Mouse (Mus musculus): ENCODE measurements around the gene Gm49510.
A peak's percentile ranks its signal among the peaks of the same experiment; 100 is the strongest.

The Gm49510 gene

GRCm38 (mm10) chr15:78948152-78948725, 48.8 kb downstream of the Gm49510 start:
- DNase-seq: no peak

GRCm38 (mm10) chr15:78948883-78949282, 49.4 kb downstream of the Gm49510 start:
- no peak for DNase-seq

- DNase-seq: no peak
Observed at GRCm38 (mm10) chr15:78955663-78956062, 56.2 kb downstream of the Gm49510 start.

- DNase-seq: peak; percentile 16 to 30
Observed at GRCm38 (mm10) chr15:78956351-78956750, 56.9 kb downstream of the Gm49510 start.

- no peak for DNase-seq
Observed at GRCm38 (mm10) chr15:78957021-78957420, 57.6 kb downstream of the Gm49510 start.

GRCm38 (mm10) chr15:78959537-78959936, 60.1 kb downstream of the Gm49510 start:
- no peak for DNase-seq

GRCm38 (mm10) chr15:78960088-78960487, 60.6 kb downstream of the Gm49510 start:
- no peak for DNase-seq

- peak; percentile 71 to 88 for DNase-seq
Observed at GRCm38 (mm10) chr15:78962885-78963284, 63.4 kb downstream of the Gm49510 start.

Data from kidney, postnatal 36 days (tissue).